Mouse (Mus musculus) liver, adult 2 months (tissue): Measurements from ENCODE around the gene Spaar.

Source experiments
- CTCF ChIP-seq: fragments of 200-500 bp; IDR thresholded peaks from 2 replicates; pipeline ENCODE4 v1.5.1; 2011; ENCODE audit warnings: low read depth, low read length, control low read depth
- POLR2A ChIP-seq: fragments of 200-500 bp; IDR thresholded peaks from 2 replicates; pipeline ENCODE4 v1.6.1; 2011; ENCODE audit warnings: low read length, control low read depth; ENCODE audit not compliant: insufficient read depth; ENCODE audit errors: extremely low read depth

- TF ChIP-seq CTCF (no peak), POLR2A (no peak)
Measured at GRCm38 (mm10) chr4:43768341-43768740, 38.5 kb downstream of the Spaar start.
